13 mouse cellular contexts compared by ENCODE assay signal in genomic region chr16:11422889-11423610, GRCm38 (mm10).
DNase-seq lines count a peak whose midpoint lies in the region; ATAC-seq and TF ChIP-seq lines count a peak whose summit lies in the region.
"Had no signal": no experiment of that assay in that cellular context is flagged by ENCODE, and none has a peak within 500 bp of the region (broad histone marks: within the 10 kb centered on the region; RNA-seq: fewer than 3 reads in every experiment).

No protein-coding gene starts in this region.

- H3K79me2 ChIP-seq in MEL (ENCODE audit: control insufficient read depth, insufficient read depth, low read length, poor library complexity) = no peaks in the 10 kb centered on the region
- H3K79me2 ChIP-seq in macrophage (ENCODE audit: inconsistent target) = peaks cover 65% of the 10 kb centered on the region

- H3K27ac ChIP-seq in forebrain, embryonic 10.5 days = 0 out of 2 replicates have a peak overlapping the region, but pooled peaks have one; percentile 6
- no peak overlapping the region for H3K27ac ChIP-seq in forebrain, embryonic 15.5 days (replicated peaks)
- no peak overlapping the region for H3K27ac ChIP-seq in kidney, postnatal 0 days
- H3K27ac ChIP-seq in MEL (ENCODE audit: control insufficient read depth, low read depth, low read length) (no peak overlapping the region), macrophage (peak overlapping the region; percentile 96)
- H3K27ac ChIP-seq: embryonic facial prominence, embryonic 15.5 days; lung, embryonic 15.5 days; midbrain, embryonic 12.5 days; neural tube, embryonic 12.5 days had no signal

- no peak for TF ChIP-seq EP300 in MEL (IDR thresholded peaks at IDR 0.05; ENCODE audit: low read depth in 1 of 2, low read length in 2 of 2)

- no peak for ATAC-seq in forebrain, embryonic 15.5 days (replicated peaks)
- 0 out of 2 replicates have a peak, but pooled peaks have one; percentile 22 for ATAC-seq in kidney, postnatal 0 days (replicated peaks; ENCODE audit: low FRiP score, low read depth)
- ATAC-seq in erythroblast, adult 5-6 weeks (replicated peaks; ENCODE audit: low FRiP score, poor library complexity, severe bottlenecking) = no peak
- ATAC-seq: activated CD4-positive, CD25-positive, alpha-beta regulatory T cell, adult 4 months had no signal

- H3K9ac ChIP-seq in forebrain, embryonic 15.5 days (replicated peaks) = no peak overlapping the region
- no peak overlapping the region for H3K9ac ChIP-seq in kidney, postnatal 0 days (ENCODE audit: low read depth, low read length)
- no peak overlapping the region for H3K9ac ChIP-seq in MEL (ENCODE audit: control insufficient read depth, low read depth, low read length, poor library complexity, severe bottlenecking)
- H3K9ac ChIP-seq: embryonic facial prominence, embryonic 15.5 days; lung, embryonic 15.5 days; midbrain, embryonic 12.5 days; neural tube, embryonic 12.5 days had no signal

- TF ChIP-seq CTCF in kidney, postnatal 0 days (IDR thresholded peaks at IDR 0.05; ENCODE audit: low read depth) = peak; percentile 33; the same call in 1 of the 2 replicates
- TF ChIP-seq CTCF in MEL (IDR thresholded peaks at IDR 0.05 in 2 of 3, conservative IDR thresholded peaks at IDR 0.05 in 1 of 3; ENCODE audit: control insufficient read depth in 1 of 3, insufficient read depth in 1 of 3, low read depth in 2 of 3, low read length in 3 of 3, poor library complexity in 1 of 3, severe bottlenecking in 1 of 3) = peak in 2 of 3 experiments; percentile 26 to 32; a peak in 2 of 6 replicates

- no peak for TF ChIP-seq RAD21 in MEL (IDR thresholded peaks at IDR 0.05; ENCODE audit: low read depth, low read length)

- H3K4me1 ChIP-seq in forebrain, embryonic 10.5 days = no peaks in the 10 kb centered on the region
- no peaks in the 10 kb centered on the region for H3K4me1 ChIP-seq in forebrain, embryonic 15.5 days
- no peaks in the 10 kb centered on the region for H3K4me1 ChIP-seq in kidney, postnatal 0 days (replicated peaks; ENCODE audit: insufficient read depth, low read length)
- no peaks in the 10 kb centered on the region; a peak in 1 of 4 replicates for H3K4me1 ChIP-seq in MEL (ENCODE audit: control insufficient read depth in 1 of 2, insufficient read depth in 2 of 2, low read length in 2 of 2)
- H3K4me1 ChIP-seq: embryonic facial prominence, embryonic 15.5 days; lung, embryonic 15.5 days; midbrain, embryonic 12.5 days; neural tube, embryonic 12.5 days had no signal

- 92% methylated on average over 2 of the region's 2 CpGs for WGBS in forebrain, embryonic 10.5 days
- 96% methylated on average over 2 of the region's 2 CpGs for WGBS in forebrain, embryonic 15.5 days
- WGBS in kidney, postnatal 0 days = 98% methylated on average over 2 of the region's 2 CpGs
- 93% methylated on average over 2 of the region's 2 CpGs for WGBS in macrophage (ENCODE audit: missing documents)

- no peaks in the 10 kb centered on the region for H3K9me3 ChIP-seq in forebrain, embryonic 10.5 days
- no peaks in the 10 kb centered on the region for H3K9me3 ChIP-seq in forebrain, embryonic 15.5 days
- H3K9me3 ChIP-seq in kidney, postnatal 0 days (replicated peaks; ENCODE audit: low read length) = no peaks in the 10 kb centered on the region
- no peaks in the 10 kb centered on the region for H3K9me3 ChIP-seq in MEL (replicated peaks; ENCODE audit: insufficient read depth, low read length)
- H3K9me3 ChIP-seq: embryonic facial prominence, embryonic 15.5 days; midbrain, embryonic 12.5 days; neural tube, embryonic 12.5 days had no signal

- no peaks in the 10 kb centered on the region for H3K27me3 ChIP-seq in forebrain, embryonic 10.5 days (ENCODE audit: poor library complexity, severe bottlenecking)
- H3K27me3 ChIP-seq in forebrain, embryonic 15.5 days = no peaks in the 10 kb centered on the region
- H3K27me3 ChIP-seq in kidney, postnatal 0 days (ENCODE audit: insufficient read depth, low read length) = no peaks in the 10 kb centered on the region
- no peaks in the 10 kb centered on the region for H3K27me3 ChIP-seq in MEL (ENCODE audit: control insufficient read depth in 1 of 2, insufficient read depth in 2 of 2, low read length in 2 of 2)
- H3K27me3 ChIP-seq: embryonic facial prominence, embryonic 15.5 days; lung, embryonic 15.5 days; midbrain, embryonic 12.5 days; neural tube, embryonic 12.5 days had no signal

- peaks cover 10% of the 10 kb centered on the region for H3K36me3 ChIP-seq in forebrain, embryonic 10.5 days (replicated peaks)
- H3K36me3 ChIP-seq in forebrain, embryonic 15.5 days = no peaks in the 10 kb centered on the region; the same call in 1 of the 2 replicates
- 0 out of 2 replicates have a peak, but pooled peaks cover 7% of the 10 kb centered on the region for H3K36me3 ChIP-seq in kidney, postnatal 0 days (ENCODE audit: insufficient read depth, low read length)
- H3K36me3 ChIP-seq in MEL (ENCODE audit: control insufficient read depth in 1 of 2, insufficient read depth in 2 of 2, low read length in 2 of 2) = no peaks in the 10 kb centered on the region
- peaks cover 29% of the 10 kb centered on the region for H3K36me3 ChIP-seq in macrophage (ENCODE audit: inconsistent target)
- H3K36me3 ChIP-seq: lung, embryonic 15.5 days had no signal

- no peak for TF ChIP-seq POLR2A in MEL (IDR thresholded peaks at IDR 0.05; ENCODE audit: control insufficient read depth in 1 of 2, insufficient read depth in 1 of 2, low read depth in 1 of 2, low read length in 2 of 2, poor library complexity in 1 of 2)

- no peak overlapping the region for H3K4me3 ChIP-seq in forebrain, embryonic 10.5 days
- no peak overlapping the region for H3K4me3 ChIP-seq in forebrain, embryonic 15.5 days
- H3K4me3 ChIP-seq in kidney, postnatal 0 days (replicated peaks; ENCODE audit: low read depth, low read length) = no peak overlapping the region
- H3K4me3 ChIP-seq in MEL (ENCODE audit: control insufficient read depth in 1 of 2, insufficient read depth in 1 of 2, low read depth in 2 of 2, low read length in 2 of 2) (no peak overlapping the region), macrophage (ENCODE audit: inconsistent target) (no peak overlapping the region)
- H3K4me3 ChIP-seq: embryonic facial prominence, embryonic 15.5 days; lung, embryonic 15.5 days; midbrain, embryonic 12.5 days; neural tube, embryonic 12.5 days had no signal

- no peak overlapping the region for H3K4me2 ChIP-seq in forebrain, embryonic 15.5 days (replicated peaks)
- no peak overlapping the region for H3K4me2 ChIP-seq in kidney, postnatal 0 days (ENCODE audit: low read length)
- H3K4me2 ChIP-seq: embryonic facial prominence, embryonic 15.5 days; lung, embryonic 15.5 days; midbrain, embryonic 12.5 days; neural tube, embryonic 12.5 days had no signal

- no peak for DNase-seq in forebrain, embryonic 10.5 days (ENCODE audit: extremely low spot score, low spot score)
- DNase-seq in kidney, postnatal 0 days (ENCODE audit: low spot score) = no peak
- no peak for DNase-seq in kidney, adult 9 months
- peak; percentile 12 for DNase-seq in MEL (ENCODE audit: low read depth, low spot score)
- DNase-seq: gastrocnemius, postnatal 25 days had no signal

TF ChIP-seq in MEL, 35 proteins besides CTCF, POLR2A, EP300 and RAD21:
- TF ChIP-seq SIN3A (IDR thresholded peaks at IDR 0.05; ENCODE audit: low read length) = no peak
- TF ChIP-seq USF1 (IDR thresholded peaks at IDR 0.05; ENCODE audit: low read depth, low read length) = no peak
- no peak for TF ChIP-seq MYC (IDR thresholded peaks at IDR 0.05; ENCODE audit: low read depth, low read length)
- no peak for TF ChIP-seq CHD1 (IDR thresholded peaks at IDR 0.05; ENCODE audit: low read depth, low read length)
- TF ChIP-seq MYB (IDR thresholded peaks at IDR 0.05; ENCODE audit: low read depth, low read length) = no peak
- TF ChIP-seq MAZ (IDR thresholded peaks at IDR 0.05; ENCODE audit: low read depth, low read length) = no peak
- TF ChIP-seq MAX (IDR thresholded peaks at IDR 0.05; ENCODE audit: low read length) = no peak
- no peak for TF ChIP-seq ETS1 (IDR thresholded peaks at IDR 0.05; ENCODE audit: low read depth, low read length)
- TF ChIP-seq POLR2AphosphoS2 (IDR thresholded peaks at IDR 0.05; ENCODE audit: low read length) = no peak
- TF ChIP-seq TCF12 (IDR thresholded peaks at IDR 0.05; ENCODE audit: low read depth, low read length) = no peak
- no peak for TF ChIP-seq KAT2A (conservative IDR thresholded peaks at IDR 0.05; ENCODE audit: low read depth, low read length)
- TF ChIP-seq ZNF384 (IDR thresholded peaks at IDR 0.05; ENCODE audit: low read depth, low read length) = no peak
- no peak for TF ChIP-seq RCOR1 (IDR thresholded peaks at IDR 0.05; ENCODE audit: low read depth, low read length)
- no peak for TF ChIP-seq NRF1 (IDR thresholded peaks at IDR 0.05; ENCODE audit: insufficient read depth, low read depth, low read length, poor library complexity, severe bottlenecking)
- no peak for TF ChIP-seq E2F4 (IDR thresholded peaks at IDR 0.05; ENCODE audit: borderline replicate concordance, low read depth, low read length)
- no peak for TF ChIP-seq HCFC1 (IDR thresholded peaks at IDR 0.05; ENCODE audit: low read depth, low read length)
- TF ChIP-seq MXI1 (IDR thresholded peaks at IDR 0.05; ENCODE audit: low read depth, low read length) = no peak
- no peak for TF ChIP-seq SMC3 (IDR thresholded peaks at IDR 0.05; ENCODE audit: low read depth, low read length)
TF ChIP-seq in MEL: peak in this region for 0.

Comparison
In these comparisons a context has a peak if more than half of its experiments do, and no peak if none do; other contexts are left out.
1. H3K27ac ChIP-seq: peak in forebrain, embryonic 10.5 days (single experiment) and macrophage (single experiment); none in forebrain, embryonic 15.5 days (single experiment), kidney, postnatal 0 days (single experiment) and MEL (single experiment).